Mouse (Mus musculus) erythroblast, embryonic 14.5 days (primary cell): ENCODE measurements around the gene Lrp2.

Experiments
- GATA1 ChIP-seq: IDR thresholded peaks from 2 replicates; pipeline ENCODE4 v1.6.1; 2012; ENCODE audit warnings: low read length, inconsistent platforms, mixed read lengths
- TAL1 ChIP-seq: IDR thresholded peaks from 3 replicates; pipeline ENCODE4 v1.6.1; 2012; ENCODE audit warnings: low read length, inconsistent platforms, mixed read lengths

- TF ChIP-seq GATA1 (no peak), TAL1 (no peak)
These were observed 92.7 kb downstream of the Lrp2 start for GRCm38 (mm10) chr2:69493130-69493529.
